Mouse (Mus musculus): Measurements from ENCODE around the gene Man2b1.
"Not testable (repeated sequence)": the region's sequence is repeated elsewhere in the genome, so short reads cannot be mapped to it uniquely, and the experiment has no call there.

Man2b1 gene

DNA sequence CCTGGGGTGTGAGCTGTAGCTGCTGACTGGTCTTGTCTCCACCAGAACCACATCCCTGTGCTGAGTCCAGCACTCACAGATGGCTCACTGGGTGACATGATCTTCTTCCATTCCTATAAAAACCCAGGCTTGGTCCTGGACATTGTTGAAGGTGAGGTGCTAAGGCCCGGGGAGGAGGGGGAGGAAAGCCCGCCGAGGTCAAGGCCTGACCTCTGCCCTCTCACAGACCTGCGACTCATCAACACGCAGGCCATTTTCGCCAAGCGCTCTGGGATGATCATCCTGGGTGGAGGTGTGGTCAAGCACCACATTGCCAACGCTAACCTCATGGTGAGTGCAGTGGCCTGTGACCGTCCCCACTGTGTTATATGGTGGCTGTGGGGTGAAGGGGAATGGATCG lies 8.9 kb upstream of the Man2b1 start:
- DNase-seq (ENCODE audit: low spot score in 2 of 2), result no peak

GRCm38 (mm10) chr8:85074617-85075016 lies 8.5 kb upstream of the Man2b1 start:
- no peak for DNase-seq (ENCODE audit: low spot score in 2 of 2)

DNA sequence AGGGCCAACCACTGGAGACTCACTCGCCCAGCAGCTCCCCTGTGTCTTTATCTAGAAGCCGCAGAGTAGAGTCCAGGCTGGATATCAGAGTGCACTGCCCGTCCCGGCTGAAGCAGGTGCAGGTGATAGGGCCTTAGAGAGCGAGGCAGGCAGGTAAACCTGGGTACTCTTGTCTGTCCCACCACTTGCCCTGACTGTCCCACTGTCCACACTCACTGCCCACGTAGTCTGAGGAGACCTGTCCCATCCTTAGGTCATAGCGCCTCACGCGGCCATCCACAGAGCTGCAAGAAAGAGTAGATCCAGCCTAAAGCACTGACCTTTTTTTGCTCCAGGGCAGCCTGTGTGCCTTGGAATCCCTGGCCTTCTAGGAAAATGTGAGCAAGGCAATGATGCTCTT lies 7.1 kb upstream of the Man2b1 start:
- DNase-seq (ENCODE audit: low spot score in 2 of 2), result no peak

- peak; percentile 74 to 83 for DNase-seq (ENCODE audit: low spot score in 2 of 2)
Observed at GRCm38 (mm10) chr8:85076993-85077392, 6.1 kb upstream of the Man2b1 start.

DNA sequence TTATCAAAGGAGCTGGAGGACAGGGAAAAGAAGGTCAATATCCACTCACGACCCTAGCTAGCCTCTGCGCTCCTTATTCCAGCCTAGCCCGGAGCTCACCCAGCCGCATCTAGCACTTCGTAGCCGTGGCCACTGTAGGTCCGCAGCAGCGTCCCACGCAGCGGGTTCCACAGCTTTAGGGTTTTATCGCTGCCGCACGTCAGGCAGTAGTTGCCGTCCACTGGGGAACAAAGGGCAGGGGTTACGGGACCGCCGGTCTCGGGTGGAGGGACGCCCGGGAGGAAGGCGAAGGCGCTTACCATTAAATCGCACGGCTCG lies 2.9 kb upstream of the Man2b1 start:
- DNase-seq (ENCODE audit: low spot score in 2 of 2), result peak in 1 of 2 experiments; percentile 42

GRCm38 (mm10) chr8:85080532-85081215 lies 2.4 kb upstream of the Man2b1 start, which contains the start of gene Wdr83os:
Wdr83os (plus strand) TSS chr8:85080740.
- DNase-seq (ENCODE audit: low spot score in 2 of 2), result peak; percentile 55 to 68

DNA sequence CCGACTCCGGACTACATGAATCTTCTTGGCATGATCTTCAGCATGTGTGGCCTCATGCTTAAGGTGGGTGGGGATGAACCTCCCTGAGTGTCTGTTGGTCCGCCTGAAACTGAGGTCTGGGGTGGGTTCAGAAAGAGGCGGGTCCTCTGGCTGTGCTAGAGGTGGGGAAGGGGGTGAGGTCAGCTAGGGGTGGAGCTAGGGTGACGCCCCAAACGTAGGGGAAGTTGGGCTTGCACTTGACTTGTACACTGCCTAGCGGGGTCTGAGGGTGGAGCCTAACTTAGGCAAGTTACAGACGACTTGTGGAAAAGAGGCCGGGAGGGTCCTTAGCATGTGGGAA lies 1.9 kb upstream of the Man2b1 start, which contains the start of gene Wdr83:
Wdr83 (minus strand) TSS at position 91 of the 340 bp plus-strand sequence.
- no peak for DNase-seq (ENCODE audit: low spot score in 2 of 2)

DNA sequence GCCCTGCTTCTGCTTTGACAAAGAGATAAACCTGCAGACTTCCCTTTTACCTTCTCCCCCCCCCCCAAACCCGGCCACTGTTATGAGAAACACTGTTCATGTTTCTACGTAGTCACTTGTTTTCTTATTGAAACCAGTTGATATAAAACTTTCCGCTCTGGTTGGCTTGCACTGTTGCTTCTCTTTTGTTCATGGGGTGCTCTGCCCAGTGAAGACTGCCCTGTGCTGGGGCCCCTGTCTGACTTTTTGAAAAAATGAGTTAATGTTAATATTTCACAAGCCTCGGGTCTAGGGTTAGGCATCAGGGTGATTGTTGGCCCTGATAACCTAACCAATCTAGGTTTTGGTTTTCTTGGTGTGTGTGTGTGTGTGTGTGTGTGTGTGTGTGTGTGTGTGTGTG lies 901 bp upstream of the Man2b1 start:
- DNase-seq (ENCODE audit: low spot score in 2 of 2), result not testable (repeated sequence)

DNA sequence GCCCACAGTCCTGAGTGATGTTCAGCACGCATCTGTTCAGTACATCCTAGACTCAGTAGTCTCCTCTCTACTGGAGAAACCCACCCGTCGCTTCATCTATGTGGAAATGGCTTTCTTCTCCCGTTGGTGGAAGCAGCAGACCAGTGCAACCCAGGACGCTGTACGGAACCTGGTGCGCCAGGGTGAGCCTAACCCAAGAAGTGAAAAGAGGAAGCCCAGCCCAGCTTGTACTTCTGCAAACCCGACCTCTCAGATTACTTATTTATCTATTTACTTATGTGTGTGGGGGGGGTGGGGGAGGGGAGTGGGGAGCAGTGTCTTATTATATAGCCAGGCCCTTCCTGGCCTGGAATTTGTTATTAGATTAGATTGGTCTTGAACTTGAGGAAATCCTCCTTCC lies 1.6 kb downstream of the Man2b1 start:
- DNase-seq (ENCODE audit: low spot score in 2 of 2), result no peak

DNA sequence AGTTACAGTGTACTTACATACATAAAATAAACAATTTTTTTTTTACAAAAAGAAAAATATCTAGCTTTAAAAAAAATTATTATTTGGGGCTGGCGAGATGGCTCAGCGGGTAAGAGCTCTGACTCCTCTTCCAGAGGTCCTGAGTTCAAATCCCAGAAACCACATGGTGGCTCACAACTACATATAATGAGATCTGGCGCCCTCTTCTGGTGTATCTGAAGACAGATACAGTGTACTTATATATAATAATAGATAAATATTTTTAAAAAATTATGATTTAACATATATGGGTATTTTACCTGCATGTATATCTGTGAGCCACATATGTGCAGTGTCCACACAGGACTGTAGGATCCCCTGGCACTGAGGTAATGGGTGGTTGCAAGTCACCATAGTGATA lies 3.2 kb downstream of the Man2b1 start:
- no peak for DNase-seq (ENCODE audit: low spot score in 2 of 2)

DNA sequence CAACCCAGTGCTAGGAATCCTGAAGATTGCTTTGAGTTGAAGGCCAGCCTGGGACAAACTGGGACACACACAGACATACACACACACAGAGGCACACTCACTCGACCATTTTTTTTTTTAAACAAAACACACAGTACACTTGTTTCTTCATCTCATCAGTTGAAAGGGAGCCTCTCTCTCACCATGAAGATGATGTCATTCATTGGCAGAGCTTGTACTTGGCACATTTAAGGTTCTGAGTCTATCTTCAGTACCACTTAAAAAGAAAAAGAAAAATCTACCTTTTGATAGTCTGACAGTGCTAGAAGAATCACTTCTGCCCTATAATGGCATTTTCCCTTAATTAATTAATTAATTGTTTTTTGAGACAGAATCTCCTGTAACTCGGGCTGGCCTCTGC lies 5.7 kb downstream of the Man2b1 start:
- DNase-seq (ENCODE audit: low spot score in 2 of 2), result no peak

- no peak for DNase-seq (ENCODE audit: low spot score in 2 of 2)
Observed at GRCm38 (mm10) chr8:85090856-85091255, 7.8 kb downstream of the Man2b1 start.

DNA sequence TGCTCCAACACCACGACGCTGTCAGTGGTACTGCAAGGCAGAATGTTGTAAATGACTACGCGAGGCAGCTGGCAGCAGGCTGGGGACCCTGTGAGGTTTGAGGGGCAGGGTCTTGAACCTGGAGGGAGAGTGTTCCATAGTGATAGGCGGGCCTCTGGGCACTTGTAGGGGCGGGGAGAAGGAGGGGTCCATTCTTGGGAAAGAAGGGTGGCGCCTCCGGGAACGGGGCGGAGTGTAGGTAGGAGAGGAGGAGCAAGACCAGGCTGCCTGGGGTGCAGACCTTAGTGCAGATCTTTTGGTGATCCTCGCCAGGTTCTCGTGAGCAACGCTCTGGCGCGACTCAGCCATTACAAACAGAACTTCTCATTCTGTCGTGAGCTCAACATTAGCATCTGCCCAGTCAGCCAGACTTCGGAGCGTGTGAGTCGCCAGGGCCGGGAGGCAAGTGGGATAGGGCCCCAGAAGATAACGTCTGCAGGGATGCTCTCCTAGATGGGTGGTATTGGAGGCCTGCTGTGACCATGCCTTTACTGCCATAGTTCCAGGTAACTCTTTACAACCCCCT lies 8.5 kb downstream of the Man2b1 start:
- DNase-seq (ENCODE audit: low spot score in 2 of 2), result no peak

DNA sequence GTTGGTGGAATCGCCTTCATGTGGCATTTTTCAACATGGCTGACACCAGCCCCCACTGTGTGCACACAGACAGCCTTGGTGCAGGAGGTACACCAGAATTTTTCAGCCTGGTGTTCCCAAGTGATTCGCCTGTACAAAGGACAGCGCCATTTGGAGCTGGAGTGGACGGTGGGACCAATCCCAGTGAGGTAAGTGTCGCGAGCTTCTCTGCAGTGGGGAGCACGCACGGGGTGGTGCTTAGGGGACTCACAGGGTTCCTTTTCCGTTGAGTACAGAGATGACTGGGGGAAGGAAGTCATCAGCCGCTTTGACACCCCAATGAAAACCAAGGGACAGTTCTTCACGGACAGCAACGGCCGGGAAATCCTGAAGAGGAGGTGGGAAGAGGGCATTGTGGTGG lies 12.0 kb downstream of the Man2b1 start:
- no peak for DNase-seq (ENCODE audit: low spot score in 2 of 2)

GRCm38 (mm10) chr8:85095566-85095965 lies 12.5 kb downstream of the Man2b1 start:
- no peak for DNase-seq (ENCODE audit: low spot score in 2 of 2)

- no peak for DNase-seq (ENCODE audit: low spot score in 2 of 2)
Observed at GRCm38 (mm10) chr8:85096196-85096595, 13.1 kb downstream of the Man2b1 start.

GRCm38 (mm10) chr8:85096850-85097249 lies 13.8 kb downstream of the Man2b1 start:
- DNase-seq (ENCODE audit: low spot score in 2 of 2), result no peak

DNA sequence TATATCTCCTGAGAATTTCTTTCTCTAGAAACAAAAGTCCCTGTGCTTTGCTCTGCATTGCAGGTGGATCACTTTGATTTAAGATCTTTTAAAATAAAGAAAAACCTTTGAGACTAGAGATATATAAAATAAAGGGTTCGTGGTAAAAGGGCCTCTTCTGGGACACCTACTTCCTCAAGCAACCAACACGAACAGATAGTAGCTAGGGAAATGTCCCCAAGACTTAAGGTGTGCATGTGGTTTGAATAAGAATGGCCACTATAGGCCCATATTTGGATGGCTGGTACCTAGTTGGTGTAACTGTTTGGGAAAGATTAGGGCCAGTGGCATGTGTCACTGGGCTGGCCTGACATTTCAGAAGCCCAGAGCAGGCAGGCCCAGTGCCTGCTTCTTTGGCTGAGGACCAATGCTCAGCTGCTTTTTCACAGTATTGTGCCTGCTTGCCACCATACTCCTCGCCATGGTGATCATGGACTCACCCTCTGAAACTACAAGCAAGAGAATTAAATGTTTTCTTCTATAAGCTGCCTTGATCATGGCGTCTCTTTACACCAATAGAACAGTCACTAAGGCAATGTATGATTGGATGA lies 17.1 kb downstream of the Man2b1 start:
- no peak for DNase-seq (ENCODE audit: low spot score in 2 of 2)

DNA sequence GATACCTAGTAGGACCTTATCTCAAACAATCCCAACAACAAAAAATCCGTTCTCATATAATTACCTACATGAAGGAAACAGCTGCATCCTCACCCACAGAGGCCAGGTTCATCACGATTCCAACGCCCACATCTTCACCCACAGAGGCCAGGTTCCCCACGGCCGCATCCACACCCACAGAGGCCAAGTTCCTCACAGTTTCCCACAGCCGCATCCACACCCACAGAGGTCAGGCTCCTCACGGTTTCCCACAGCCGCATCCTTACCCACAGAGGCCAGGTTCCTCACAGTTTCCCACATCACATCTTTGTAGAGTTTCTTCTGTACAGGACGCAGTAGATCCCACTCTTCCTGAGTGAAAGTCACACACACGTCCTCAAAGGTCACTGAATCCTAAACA lies 30.2 kb downstream of the Man2b1 start:
- no peak for DNase-seq (ENCODE audit: low spot score in 2 of 2)

- no peak for DNase-seq (ENCODE audit: low spot score in 2 of 2)
Observed at GRCm38 (mm10) chr8:85115501-85115900, 32.4 kb downstream of the Man2b1 start.

- no peak for DNase-seq (ENCODE audit: low spot score in 2 of 2)
Observed at GRCm38 (mm10) chr8:85116984-85117383, 33.9 kb downstream of the Man2b1 start.

GRCm38 (mm10) chr8:85119052-85119981 lies 36.2 kb downstream of the Man2b1 start:
- peak; percentile 79 to 86 for DNase-seq (ENCODE audit: low spot score in 2 of 2)

Data from frontal cortex, postnatal 36 days (tissue).